Mouse (Mus musculus): ENCODE measurements around the gene Prpf38b.
"Not testable (repeated sequence)": the region's sequence is repeated elsewhere in the genome, so short reads cannot be mapped to it uniquely, and the experiment has no call there.

The Prpf38b gene

GRCm38 (mm10) chr3:108900681-108901080 lies 10.8 kb downstream of the Prpf38b start:
- DNase-seq (ENCODE audit: low spot score in 2 of 2): no peak

GRCm38 (mm10) chr3:108900147-108900546 lies 11.4 kb downstream of the Prpf38b start:
- peak in 1 of 2 experiments; percentile 47 for DNase-seq (ENCODE audit: low spot score in 2 of 2)

DNA sequence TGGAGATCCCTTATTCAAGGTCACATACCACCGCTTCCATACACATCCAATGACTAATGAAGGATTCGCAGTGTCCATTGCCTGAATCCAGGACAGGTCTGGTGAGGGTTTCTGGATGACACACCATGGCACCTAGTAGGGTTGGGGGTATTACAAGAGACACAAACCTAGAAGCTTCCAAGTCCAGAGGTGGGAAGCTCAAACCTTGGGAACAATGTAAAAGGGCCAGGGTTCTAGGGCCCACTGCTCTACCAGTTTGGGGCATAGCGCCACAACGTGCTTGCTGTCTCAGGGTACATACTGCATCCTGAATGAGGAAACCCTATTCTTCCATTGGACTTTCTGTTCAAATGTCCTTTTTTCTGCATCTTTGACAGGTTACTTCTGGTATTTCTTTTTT lies 12.9 kb downstream of the Prpf38b start:
- DNase-seq (ENCODE audit: low spot score in 2 of 2): no peak

GRCm38 (mm10) chr3:108892914-108893313 lies 18.6 kb downstream of the Prpf38b start:
- no peak for DNase-seq (ENCODE audit: low spot score in 2 of 2)

- DNase-seq (ENCODE audit: low spot score in 2 of 2): no peak
Observed at GRCm38 (mm10) chr3:108892080-108892479, 19.4 kb downstream of the Prpf38b start.

GRCm38 (mm10) chr3:108889908-108890307 lies 21.6 kb downstream of the Prpf38b start, which contains the start of gene Fndc7:
TSS of gene Fndc7 (minus strand) at chr3:108890008.
- DNase-seq (ENCODE audit: low spot score in 2 of 2): no peak

GRCm38 (mm10) chr3:108887618-108887975 lies 23.9 kb downstream of the Prpf38b start:
- no peak for DNase-seq (ENCODE audit: low spot score in 2 of 2)

DNA sequence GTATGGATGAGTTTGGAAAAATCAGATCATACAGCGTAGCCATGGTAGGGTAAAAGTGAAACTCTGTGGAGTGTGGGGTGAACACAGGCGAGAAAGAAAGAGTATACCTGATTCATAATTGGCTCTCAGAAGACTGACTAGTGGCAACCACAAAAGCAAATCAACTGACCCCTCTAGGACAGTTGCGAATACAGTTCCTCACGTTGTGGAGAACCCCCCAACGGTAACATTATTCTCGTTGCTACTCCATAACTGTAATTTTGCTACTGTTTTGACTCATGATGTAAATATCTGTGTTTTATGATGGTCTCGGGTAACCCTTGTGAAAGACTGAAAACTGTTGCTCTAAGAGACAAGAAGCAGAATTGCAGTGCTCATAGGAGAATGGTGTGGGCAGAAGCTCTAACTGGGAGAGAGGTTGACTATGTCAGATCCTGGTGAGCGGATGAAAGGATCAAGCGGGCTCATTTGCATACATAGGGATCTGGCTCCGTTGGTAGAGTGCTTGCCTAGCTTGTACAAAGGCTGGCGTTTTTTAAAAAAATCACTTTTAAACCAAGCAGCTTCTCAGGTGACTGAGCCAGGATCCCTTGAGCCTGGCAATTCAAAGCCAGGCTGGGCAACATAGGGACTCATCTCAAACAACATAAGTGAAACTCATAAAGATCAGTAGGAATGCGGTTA lies 24.5 kb downstream of the Prpf38b start:
- no peak for DNase-seq (ENCODE audit: low spot score in 2 of 2)

- DNase-seq (ENCODE audit: low spot score in 2 of 2): no peak
Observed at GRCm38 (mm10) chr3:108885686-108886530, 25.6 kb downstream of the Prpf38b start.

DNA sequence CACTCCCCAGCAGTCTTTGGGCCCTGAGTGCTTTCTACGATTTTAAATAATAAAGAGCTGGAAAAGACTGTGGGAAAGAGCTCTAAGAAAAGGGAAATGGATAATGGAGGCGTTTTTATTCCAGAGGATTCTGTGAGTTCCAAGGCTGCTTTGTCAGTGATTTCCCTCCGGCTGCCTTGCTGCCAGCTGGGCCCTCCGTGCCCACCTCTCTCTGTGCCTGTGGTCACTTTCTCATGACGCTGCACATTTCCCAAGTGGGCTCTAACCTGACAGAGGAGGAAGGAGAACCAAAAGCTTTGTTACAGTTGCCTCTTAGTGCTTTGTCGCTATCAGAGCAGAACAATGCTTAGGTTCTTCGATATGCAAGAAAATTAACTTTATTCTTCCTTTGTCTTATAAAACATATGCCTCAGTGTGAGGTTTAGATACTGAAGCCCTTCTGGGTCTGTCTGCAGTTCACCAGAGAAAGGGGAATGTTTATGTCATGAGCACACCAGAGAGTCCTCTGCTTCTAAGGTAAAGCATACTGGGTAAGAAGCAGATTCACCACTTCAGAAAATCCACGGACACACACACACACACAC lies 26.7 kb downstream of the Prpf38b start:
- no peak for DNase-seq (ENCODE audit: low spot score in 2 of 2)

DNA sequence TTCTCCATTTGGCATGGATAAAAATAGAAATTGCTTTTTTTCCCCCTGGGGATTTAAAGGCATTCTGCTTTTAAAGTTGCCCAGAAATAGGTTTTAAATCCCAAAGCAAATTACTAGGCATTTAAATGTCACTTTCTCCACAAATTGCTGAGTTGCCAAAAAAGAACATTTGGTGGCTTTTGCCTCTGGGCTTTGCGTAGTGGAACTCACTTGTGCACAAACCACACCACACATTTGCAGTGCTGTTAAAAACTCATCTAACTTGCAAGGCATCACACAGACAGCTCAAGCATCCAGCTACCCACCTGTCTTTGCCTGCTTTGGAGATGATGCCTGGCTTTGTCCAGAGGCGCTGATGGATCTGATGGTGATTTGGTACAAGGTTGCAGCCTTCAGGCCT lies 28.5 kb downstream of the Prpf38b start:
- no peak for DNase-seq (ENCODE audit: low spot score in 2 of 2)

DNA sequence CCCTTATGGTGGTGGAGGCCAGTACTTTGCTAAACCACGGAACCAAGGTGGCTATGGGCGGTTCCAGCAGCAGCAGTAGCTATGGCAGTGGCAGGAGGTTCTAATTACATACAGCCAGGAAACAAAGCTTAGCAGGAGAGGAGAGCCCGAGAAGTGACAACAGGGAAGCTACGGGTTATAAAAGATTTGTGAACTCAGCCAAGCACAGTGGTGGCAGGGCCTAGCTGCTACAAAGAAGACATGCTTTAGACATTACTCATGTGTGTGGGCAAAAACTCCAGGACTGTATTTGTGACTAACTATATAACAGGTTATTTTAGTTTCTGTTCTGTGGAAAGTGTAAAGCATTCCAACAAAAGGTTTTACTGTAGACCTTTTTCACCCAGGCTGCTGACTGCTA lies 29.7 kb downstream of the Prpf38b start:
- not testable (repeated sequence) for DNase-seq (ENCODE audit: low spot score in 2 of 2)

- peak in 1 of 2 experiments; percentile 30 for DNase-seq (ENCODE audit: low spot score in 2 of 2)
Observed at GRCm38 (mm10) chr3:108880544-108881507, 30.7 kb downstream of the Prpf38b start.

DNA sequence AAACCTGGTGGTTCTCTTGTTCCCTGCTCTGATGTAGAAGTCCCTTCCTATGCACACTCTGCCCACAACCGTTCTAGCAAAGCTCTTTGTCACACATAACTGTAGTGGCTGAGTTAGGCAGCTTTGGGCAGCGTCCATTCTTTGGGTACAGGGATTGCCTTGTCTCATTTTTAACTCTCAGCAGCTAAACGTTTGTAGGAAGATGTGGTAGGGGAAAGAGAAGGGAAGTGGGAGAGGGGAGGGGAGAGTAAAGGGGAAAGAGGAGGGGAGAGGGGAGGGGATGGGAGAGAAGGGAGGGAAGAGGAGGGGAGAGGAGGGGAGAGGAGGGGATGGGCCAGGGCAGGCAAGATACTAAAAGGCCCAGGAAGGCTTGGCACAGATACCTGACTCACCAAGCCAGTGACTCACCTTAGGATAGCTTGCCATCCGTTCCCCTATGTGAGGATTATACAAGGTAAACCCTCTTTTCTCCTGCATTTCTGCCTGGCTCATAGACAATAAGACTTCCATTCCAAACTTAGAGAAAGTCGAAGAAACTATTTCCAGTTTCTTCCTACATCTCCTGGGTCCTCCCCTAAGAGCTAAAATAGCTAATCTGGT lies 31.6 kb downstream of the Prpf38b start:
- no peak for DNase-seq (ENCODE audit: low spot score in 2 of 2)

DNA sequence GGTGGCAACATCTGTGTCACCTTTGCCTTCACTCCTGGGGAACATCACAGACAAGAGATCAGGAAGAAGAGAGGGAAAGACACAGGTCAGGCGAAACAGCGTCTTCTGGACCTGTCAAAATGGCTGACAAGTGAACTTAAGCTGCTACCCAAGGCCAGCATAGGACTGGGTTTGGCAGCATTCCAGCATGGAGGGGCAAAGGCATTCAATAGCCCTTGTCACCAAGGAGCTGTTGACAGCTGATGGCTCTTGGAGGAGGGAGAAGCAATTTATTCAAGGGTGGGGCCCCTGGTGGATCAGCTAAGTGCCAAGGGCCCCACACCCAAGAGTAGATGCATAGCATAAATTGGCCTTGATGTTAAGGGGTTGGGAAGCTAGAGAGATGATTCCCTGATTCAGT lies 32.4 kb downstream of the Prpf38b start:
- DNase-seq (ENCODE audit: low spot score in 2 of 2): no peak

DNA sequence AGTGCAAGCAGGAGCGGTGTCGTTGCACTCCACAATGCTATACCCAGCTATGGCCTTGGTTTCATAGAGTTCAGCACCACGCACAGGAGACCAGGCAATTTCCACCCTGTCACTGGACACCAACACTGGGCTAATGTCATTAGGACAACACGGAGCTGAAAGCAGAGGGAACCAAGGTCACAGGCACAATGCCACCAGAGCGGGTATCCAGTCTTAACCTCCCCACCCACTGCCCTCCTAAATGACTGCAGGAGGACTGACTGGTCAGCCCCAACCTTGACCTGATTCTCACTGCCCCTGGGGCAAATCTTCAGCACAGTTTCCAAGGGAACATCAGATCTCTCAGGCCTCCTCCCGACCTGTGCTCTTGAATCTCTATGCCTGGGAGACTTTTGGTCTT lies 40.9 kb downstream of the Prpf38b start:
- DNase-seq (ENCODE audit: low spot score in 2 of 2): no peak

- no peak for DNase-seq (ENCODE audit: low spot score in 2 of 2)
Observed at GRCm38 (mm10) chr3:108867449-108867848, 44.1 kb downstream of the Prpf38b start.

DNA sequence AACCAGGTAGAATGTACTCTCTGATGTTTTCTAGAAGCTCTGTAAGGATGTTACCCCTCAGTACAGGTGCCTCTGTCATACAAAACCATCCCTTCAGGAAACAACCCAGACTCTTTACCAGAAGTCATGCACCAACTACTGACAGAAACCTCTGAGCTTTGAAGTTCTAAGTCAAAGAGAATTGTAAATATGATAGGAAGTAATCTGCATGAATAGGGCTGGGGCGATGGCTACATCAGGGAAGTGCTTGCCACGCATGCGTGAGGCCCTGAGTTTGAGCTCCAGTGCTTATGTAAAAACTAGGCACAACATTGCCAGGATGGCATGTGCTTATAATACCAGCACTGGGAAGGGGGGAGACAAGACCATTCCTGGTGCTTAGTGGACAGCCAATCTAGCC lies 45.9 kb downstream of the Prpf38b start:
- peak in 1 of 2 experiments; percentile 36 for DNase-seq (ENCODE audit: low spot score in 2 of 2)

GRCm38 (mm10) chr3:108865129-108865528 lies 46.4 kb downstream of the Prpf38b start:
- no peak for DNase-seq (ENCODE audit: low spot score in 2 of 2)

DNA sequence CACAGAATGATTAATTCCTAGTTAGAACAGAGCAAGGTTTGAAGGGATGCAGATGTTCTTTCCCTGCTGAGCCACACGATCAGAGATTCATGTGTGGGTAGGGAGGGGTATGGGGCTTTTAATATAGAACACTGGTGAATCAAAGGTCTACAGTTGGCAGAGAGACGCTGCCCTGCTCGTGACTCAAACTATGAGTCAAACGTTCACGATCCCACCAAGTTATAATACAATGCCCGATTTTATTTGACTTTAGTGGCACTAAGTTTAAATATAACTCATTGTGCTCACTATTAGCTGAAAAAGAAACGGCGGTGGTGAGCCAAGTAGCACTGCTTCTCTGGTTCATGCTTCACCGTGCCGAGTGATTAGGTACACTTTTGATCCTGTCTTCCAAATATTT lies 48.4 kb downstream of the Prpf38b start:
- no peak for DNase-seq (ENCODE audit: low spot score in 2 of 2)

GRCm38 (mm10) chr3:108862282-108862681 lies 49.2 kb downstream of the Prpf38b start:
- DNase-seq (ENCODE audit: low spot score in 2 of 2): not testable (repeated sequence)
